Mouse (Mus musculus): ENCODE measurements around the gene Dlx2.

Gene Dlx2

DNA sequence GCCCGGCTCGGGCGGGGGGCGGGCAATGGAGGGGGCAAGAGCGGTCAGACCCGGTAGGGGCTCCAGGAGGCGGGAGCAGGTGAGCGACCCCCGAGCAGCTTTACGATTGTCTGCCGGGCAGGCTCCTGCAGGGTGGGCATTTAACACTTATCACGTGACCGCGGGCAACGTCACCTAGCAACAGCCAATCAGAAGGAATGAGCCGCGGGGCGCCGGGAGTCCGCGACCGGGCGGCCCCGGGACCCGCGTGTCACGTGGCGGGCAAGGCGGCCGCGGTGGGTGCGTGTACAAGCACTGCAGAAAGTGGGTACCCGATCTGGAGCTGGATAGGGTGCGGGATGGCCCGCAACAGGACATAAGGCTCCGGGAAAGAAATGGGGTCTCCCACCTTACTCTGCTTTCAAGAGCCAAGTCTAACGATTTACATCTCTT is at the start of gene Dlx2:
Gene Dlx2, minus strand, starts transcription at position 115 of the 432 bp plus-strand sequence.
- no peak for DNase-seq (ENCODE audit: low read depth, low spot score)

DNA sequence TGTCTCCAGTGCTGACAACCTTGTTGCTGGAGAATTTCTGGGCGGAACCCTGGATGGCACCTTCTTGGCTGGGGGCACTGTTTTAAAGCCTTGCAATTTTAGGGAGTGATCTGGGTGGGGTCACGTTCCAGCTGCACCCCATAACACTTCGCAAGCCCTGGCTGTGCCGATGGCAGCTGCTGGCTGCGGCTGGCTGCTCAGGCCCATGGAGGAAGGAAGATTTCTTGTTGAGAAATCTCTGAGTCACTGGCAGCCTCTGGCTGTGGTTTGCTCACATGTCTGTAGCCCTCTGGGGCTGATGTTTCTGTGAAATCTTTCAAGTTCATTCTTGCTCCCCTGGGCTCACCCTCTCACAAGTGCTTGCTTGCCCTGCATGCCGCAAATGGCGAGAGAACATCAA is 47.9 kb upstream of the Dlx2 start:
- no peak for DNase-seq (ENCODE audit: low read depth, low spot score)

DNA sequence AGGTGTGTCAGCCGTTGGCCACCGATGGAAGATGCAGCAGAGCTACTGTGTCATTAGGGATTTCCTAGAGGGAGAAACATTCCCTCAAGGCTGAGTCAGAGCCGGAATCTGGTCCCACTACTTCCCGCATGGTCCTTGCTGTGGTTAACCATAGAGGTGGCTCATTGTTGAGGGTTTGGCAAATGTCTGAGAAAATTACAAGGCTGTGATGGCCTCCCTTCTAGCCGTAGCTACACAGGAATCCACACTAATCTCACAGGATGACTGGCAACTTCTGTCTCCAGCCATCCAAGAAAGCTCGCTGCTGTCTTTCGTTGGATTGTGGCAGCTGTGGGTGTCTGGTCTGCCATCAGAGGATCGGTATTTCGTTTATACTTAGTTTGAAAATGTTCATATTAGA is 42.6 kb upstream of the Dlx2 start:
- no peak for DNase-seq (ENCODE audit: low read depth, low spot score)

DNA sequence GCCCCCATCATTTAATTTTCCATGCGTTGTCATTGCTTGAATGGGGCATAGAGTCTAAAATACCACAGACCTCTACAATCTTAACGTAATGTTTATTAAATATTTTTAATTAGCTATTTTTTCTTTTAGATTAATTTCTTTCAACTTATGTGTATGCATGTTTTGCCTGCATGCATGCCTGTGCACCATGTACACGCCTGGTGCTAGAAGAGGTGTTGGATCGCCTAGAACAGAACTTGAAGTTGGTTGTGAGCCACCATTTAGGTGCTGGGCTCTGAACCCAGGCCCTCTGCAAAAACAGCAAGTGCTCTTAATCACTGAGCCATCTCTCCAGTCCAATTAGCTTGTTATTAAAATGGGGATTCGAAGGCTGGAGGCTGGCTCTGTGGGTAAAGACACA is 34.9 kb upstream of the Dlx2 start:
- no peak for DNase-seq (ENCODE audit: low read depth, low spot score)

DNA sequence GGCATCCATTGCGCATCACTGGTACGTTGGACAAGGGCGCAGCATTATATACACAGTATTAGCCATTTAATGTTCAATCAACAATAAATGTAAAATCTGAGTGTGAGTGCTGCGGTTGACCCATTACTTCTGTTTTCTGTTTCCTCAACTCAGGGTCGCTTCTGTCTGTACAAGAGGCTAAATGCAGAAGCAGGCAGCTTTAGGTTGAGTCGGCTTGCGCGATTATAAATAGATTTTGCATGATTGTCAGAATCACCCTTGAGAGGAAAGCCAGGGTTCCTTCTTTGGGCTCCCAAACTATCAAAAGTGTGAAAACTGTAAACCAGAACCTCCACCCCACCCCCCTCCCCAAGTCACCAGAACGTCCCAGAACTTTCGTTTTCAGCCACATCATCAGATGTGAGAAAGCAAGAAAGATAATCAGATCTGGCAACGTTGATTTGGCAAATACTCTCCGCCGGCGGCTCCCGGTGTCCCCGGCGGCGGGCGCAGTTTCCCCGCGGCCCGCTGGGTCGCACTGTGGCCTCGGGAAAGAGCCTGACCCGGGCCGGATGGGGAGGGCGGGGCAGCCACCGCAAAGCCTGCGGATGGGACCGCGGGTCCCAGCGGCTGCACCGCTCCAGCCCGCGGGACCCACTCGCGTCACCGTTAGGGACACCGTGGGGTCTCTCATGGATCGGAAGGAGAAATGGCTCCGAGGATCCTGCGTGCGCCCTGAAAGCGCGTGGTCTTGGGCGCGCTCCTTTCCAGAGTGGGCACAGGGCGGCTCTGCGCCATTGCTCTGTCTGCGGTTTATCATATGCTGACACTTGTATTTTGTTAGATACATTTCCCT is 34.3 kb upstream of the Dlx2 start:
- peak; percentile 35 for DNase-seq (ENCODE audit: low read depth, low spot score)

DNA sequence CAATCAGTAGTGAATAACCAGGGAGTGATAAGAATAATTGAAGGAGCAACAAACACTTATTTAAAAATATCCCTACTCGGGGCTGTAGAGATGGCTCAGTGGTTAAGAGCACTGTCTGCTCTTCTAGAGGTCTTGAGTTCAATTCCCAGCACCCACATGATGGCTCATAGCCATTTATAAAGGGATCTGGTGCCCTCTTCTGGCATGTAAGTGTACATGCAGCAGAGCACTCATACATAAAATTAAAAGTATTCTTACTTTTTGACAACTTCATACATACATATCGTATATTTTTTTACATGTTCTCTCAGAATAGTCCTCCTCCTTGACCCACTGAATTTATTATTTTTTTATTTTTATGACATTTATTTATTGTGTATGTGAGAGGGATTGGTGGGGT is 30.5 kb upstream of the Dlx2 start:
- no peak for DNase-seq (ENCODE audit: low read depth, low spot score)

DNA sequence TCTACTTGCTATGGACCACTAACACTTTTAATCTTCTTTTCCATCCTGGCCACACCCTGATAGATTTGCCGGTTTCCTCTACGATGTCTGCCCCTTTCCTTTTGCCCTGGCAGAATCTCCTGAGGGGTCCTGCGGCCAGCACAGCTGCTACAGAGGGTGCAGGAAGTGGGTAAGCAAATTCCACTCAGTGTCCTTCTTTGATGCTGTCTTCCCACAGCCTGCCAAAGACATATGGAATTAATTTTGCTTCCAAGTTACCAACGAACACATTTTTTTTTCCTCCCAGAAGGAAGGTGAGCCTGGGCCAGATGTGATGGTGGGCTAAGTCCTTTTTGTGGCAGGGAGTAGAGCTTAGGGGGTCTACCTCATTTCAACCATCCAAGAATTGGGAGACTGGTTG is 27.2 kb upstream of the Dlx2 start:
- DNase-seq (ENCODE audit: low read depth, low spot score) = peak; percentile 71

DNA sequence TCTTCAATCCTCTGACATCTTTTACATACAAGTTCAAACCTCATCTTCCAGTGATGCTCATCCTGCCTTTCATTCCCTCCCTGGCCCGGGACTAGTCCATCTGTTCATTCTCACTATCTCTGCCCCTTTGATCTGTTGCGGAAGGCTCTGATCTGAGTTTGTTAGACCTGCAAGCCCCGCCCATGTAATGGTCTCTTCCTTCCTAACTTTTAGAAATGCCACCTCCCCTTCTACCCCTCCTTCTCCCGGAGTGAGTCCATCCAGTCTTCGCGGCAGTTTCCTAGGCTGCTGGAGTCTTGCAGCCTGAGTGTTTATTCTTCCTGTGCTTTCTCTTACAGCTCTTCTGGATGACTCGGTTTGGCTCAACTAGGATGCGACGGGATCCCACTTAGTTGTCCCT is 19.9 kb upstream of the Dlx2 start:
- DNase-seq (ENCODE audit: low read depth, low spot score) = no peak

DNA sequence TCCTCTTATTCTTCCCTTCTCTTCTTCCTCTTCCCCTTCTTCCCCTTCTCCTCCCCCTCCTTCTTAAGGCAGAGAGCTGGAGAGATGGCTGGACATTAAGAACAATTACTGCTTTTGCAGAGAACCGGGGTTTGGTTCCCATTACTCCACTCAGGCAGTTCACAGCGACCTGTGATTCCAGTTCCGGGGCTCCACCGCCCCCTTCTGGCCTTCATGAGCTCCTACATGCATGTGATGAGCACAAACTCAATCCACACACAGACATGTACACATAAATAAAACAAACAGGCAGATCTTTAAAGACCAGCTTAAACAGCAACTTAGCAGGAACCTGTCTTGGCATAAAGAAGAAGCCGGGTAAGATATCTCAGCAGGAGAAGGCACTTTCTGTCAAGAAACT is 9.5 kb upstream of the Dlx2 start:
- no peak for DNase-seq (ENCODE audit: low read depth, low spot score)

DNA sequence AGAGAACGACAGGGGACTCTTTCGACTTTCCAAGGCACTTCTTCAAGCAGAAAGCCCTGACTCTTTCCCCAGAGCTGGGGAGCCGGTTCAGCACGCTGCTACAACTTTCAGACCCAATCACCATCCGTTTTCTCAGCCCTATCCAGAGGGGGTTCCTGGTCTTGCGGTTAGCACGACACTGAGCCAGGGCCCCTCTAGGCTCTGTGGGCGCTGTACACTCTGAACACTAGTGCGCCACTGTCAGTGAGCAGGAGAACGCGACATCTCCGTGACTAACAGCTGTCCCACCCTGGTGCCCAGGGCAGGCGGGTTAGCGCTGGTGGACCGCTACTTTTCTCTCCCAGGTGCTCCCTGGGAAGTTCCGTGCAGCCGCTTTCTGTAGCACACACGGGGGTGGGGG is 5.2 kb upstream of the Dlx2 start:
- DNase-seq (ENCODE audit: low read depth, low spot score) = peak; percentile 9

DNA sequence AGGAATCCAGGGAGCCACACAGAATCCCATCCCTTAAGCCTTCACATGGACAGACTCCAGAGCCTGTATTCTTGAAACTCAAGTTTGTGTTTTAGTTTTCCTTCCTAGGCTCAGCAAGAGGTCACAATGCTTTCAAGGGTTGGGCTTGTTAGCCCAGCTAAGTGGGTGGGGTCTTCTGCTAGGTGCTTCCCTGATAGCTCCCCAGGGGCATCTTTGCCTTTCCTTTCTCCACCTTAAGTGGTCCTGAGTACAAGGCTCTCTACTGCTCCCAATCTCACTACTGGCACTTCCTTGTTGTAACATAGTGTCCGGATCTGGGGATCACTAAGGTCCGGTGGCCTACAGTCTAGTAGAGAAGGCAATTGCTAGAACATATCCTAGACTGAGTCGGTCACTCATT is 3.8 kb upstream of the Dlx2 start:
- DNase-seq (ENCODE audit: low read depth, low spot score) = no peak

DNA sequence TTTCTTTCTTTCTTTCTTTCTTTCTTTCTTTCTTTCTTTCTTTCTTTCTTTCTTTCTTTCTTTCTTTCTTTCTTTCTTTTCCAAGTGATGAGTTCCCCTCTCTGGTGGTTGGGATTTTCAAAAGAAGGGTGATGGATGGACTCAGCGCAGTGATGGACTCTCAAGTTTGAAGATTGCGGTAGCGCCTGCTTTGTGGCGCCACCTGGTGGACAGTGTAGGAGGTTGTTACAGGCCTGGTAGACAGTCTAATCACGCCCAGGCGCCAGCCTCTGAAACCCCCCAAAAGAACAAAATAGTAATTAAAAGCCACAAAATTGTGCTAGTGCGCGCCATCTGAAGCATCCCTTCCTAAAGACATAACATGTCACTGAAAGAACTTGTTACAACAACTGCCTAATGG is 1.3 kb upstream of the Dlx2 start:
- DNase-seq (ENCODE audit: low read depth, low spot score) = peak; percentile 92

DNA sequence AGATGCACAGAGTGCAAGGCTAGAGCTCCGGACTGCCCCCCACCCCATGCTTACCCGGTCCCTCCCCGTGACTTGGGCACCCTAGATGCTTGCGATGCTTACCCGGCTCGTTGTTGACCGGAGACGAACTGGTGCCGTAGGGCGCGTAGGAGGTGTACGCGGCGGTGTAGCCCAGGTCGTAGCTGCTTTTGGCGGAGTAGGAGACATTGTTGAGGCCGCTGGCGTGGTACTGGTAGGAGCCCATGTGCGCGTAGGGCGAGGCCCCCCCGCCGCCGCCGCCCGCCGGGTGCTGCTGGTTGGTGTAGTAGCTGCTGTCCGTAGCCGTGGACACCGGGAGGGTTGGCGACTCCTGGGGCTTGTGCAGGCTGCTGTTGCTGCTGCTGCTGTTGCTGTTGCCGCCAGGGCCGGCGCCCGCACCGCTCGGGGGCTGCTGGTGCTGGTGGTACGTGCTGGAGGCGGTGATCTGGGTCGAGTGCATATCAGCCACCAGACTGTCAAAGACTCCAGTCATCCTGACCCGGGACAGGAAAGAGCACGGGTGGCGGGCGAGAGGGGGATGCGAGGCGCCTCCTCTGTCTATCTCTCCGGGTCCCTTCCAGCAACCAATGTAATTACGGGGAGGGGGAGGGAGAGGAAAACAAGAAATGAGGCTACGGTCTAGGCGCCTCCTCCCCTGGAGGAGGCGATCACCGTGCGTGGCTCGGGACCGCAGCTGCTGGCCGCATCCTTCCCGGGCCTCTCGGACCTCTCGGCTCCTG is 493 bp downstream of the Dlx2 start:
- no peak for DNase-seq (ENCODE audit: low read depth, low spot score)

DNA sequence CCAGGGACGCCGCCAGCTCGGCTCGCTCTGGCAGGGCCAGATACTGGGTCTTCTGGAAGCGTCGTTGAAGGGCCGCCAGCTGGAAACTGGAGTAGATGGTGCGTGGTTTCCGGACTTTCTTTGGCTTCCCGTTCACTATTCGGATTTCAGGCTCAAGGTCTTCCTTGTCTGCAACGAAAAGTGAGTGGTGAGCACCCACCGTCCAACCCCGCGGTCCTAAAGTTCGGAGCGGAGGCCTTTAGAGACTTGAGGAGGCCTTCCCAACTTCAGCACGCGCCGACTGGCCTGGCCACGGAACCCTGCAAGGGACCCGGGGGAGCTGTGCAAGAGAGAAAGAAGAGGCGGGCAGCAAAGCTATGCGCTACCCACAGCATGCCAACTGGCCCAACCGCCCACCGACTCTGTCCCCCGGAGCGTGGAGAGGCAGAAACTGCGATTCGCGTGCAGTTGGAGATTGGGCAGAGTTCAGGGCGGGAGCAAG is 1.1 kb downstream of the Dlx2 start:
- DNase-seq (ENCODE audit: low read depth, low spot score) = no peak

DNA sequence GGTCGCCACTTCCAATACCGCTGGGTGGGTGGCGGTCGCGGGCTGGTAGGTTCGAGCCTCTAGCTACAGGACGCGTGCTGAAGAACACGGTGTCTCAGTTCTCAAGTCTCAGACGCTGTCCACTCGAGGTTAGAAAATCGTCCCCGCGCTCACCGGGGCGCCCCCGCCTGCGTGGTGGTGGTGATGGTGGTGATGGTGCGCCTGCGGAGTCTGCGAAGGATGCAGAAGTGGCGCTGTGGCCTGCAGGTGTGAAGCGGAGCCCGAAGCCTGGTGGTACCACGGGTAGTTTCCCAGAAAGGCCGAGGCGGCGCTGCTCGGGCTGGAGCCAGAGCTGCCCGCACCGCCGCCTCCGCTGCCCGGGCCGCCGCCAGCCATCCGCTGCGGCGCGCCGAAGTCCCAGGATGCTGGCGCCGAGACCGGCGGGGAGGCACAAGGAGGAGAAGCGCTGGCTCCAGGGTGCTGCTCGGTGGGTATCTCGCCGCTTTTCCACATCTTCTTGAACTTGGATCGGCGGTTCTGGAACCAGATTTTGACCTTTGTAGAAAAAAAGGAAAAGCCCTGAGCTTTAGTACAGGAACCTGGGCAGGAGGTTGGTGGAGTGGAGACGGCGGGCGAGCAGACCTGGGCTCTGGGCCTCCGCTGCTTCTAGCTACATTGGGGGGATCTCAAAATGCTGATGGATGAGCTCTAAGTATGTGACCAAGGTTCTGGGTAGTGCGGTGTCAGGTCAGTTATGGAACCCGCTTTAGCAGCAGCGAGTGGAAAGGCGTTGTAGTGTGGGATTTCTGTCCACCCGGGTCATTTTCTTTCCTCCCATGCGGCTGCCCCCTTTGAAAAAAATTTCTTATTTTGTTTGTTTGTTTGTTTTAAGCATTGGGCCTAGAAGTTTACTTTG is 1.9 kb downstream of the Dlx2 start:
- DNase-seq (ENCODE audit: low read depth, low spot score) = no peak

DNA sequence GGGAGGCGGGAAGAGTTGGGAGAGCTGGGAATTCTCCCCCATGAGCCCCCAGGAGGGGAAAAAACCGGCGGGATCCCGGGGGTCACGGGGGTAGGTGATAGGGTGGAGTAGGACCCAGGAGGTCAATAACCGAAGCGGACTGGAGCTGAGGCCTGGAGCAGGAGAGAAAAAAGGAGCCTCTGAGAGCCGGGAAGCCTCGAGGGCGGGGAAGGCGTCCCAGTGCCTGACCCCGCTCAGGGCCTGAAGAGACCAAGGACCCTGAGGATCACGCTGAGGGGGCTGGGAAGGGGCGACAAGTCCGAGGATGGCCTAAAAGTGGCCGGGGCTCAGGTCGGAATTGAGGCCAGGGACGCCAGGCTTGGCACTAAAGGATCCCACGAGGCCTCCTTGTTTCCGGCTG is 2.6 kb downstream of the Dlx2 start:
- no peak for DNase-seq (ENCODE audit: low read depth, low spot score)

DNA sequence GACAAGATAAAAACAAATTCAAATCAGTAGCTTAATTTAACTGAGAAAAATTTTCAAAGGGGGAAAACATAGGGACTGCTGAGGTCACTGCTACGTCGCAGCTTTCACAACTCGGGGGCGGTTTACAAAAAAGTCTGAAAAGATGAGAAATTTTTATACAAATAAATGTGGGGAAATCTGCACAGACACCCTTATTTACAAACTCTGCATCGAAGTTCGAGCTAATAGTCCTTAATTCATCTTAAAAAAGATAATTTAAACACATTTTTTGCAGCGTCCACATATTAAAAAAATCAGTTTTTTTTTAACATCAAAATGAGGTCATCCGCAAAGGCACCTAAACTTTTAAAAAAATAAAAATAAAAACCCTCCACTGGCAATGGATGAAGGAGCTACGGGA is 3.0 kb downstream of the Dlx2 start:
- DNase-seq (ENCODE audit: low read depth, low spot score) = no peak

DNA sequence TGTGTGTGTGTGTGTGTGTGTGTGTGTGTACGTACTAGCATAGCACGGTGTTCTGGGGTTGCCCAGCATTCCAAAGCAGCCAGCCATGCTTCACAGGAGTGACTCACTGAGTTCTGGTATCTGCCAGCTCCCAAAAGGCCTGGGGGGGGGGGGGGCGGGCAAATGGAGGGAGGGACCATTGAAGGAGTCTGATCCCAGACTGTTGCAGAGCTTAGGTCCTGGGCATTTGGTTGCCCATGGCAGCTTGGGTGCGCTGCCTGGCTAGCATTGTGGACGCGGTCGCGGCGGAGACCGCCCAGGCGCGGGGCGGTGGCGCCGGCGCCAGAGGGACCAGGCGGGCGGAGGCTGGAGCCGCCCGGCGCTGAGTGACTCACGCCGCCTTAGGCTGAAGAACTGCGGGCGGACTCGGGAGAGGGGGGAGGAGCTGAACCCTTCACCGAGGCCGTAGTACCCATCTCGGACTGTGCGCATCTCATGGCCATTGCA is 3.7 kb downstream of the Dlx2 start:
- DNase-seq (ENCODE audit: low read depth, low spot score) = no peak

DNA sequence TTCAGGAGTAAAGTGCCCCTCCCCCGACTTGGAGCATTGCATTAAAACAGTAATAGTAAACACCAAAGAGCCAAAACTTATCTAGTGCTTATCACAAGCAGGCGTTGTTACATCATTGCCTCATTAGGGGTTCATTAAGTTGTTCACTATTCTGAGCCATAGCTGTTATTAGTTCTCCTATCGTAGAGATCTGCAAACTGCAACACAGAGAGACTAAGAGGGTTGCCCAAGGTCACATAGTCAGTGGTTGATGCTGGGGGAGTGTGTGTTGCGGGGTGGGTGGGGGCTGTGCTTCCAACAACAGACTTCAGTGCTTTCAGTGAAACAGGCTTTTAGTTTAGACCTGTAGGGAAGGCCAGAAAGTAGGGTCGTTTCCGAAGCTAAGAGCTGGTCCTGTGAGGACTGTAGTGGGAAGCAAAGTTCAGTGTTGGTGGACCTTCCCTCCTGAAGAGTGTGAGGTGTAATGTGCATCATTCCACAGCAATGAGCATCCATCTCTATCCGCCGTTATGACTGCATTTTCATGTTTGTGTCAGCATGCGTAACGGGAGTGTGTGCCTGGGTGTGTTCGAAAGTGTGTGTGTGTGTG is 4.2 kb downstream of the Dlx2 start:
- no peak for DNase-seq (ENCODE audit: low read depth, low spot score)

DNA sequence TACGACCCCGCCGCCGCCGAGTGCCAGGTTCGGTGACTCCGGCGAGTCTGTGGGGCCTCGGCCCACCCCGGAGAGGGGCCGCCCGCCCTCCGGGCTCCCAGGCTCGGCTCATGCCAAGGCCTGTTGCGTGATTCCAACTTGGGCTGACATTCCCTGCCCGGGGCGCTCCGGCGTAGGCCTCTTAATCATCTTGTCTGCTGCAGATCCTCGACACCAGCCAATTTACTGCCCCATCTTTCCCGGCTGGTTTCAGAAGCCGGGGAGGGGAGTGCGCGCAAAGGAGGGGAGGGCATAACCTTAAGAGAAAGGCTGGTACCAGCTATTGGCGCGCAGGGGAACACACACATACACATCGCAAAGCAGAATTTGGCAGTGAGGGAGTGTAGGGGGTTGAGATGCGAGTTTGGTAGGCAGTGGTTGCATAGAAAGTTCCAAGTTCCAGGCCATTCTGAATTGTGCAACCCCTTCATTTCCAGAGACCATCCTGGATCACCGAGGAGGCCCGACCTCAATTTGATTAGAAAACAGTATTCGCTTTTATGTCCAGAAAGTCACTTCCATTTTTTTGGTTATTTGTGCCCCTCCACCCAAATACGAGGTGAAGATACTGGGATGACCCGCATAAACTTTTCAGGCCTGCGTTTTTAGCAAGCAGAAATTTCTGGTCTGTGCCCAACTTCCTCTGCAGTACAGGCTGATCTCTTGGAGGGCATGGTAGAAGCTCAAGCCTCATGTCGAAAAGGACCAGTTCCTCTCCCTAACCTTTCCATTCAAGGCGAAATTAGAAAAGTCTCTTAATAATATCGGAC is 4.9 kb downstream of the Dlx2 start:
- no peak for DNase-seq (ENCODE audit: low read depth, low spot score)
